Mouse (Mus musculus) erythroid progenitor cell, adult 5-6 weeks (primary cell): Measurements from ENCODE around the gene Riiad1. TPM values are rescaled to one million over a fixed set of nuclear protein-coding genes. Genes with fewer than 3 reads are reported as not detected.

Experiments used
- ATAC-seq: replicated peaks from 2 replicates; pipeline ENCODE4 v1.8.0; 2016; ENCODE audit warnings: moderate number of reproducible peaks, mild to moderate bottlenecking, moderate TSS enrichment, inconsistent platforms; ENCODE audit not compliant: poor library complexity, low FRiP score, severe bottlenecking
- total RNA-seq, 2 experiments: library from RNA; stranded (forward) in 1 of 2; stranded (reverse) in 1 of 2; fragments of 150-400 nt in 1 of 2; fragments of 186-747, 209-891 nt in 1 of 2; gene quantifications; 2 replicates each; pipeline versions ENCODE4 v1.2.3 to v1.2.4; 2015 to 2017; ENCODE audit warnings: low replicate concordance in 2 of 2

Riiad1 gene
- total RNA-seq, 2 experiments from 2014 or later: not detected

- no peak for ATAC-seq
Observed at GRCm38 (mm10) chr3:94465632-94466430, 14.3 kb downstream of the Riiad1 start.

- ATAC-seq: no peak
Observed at GRCm38 (mm10) chr3:94463926-94464578, 16.1 kb downstream of the Riiad1 start.

GRCm38 (mm10) chr3:94459834-94460233 lies 20.3 kb downstream of the Riiad1 start:
- no peak for ATAC-seq

GRCm38 (mm10) chr3:94457055-94457454 lies 23.1 kb downstream of the Riiad1 start:
- ATAC-seq: no peak

GRCm38 (mm10) chr3:94456529-94457000 lies 23.6 kb downstream of the Riiad1 start:
- ATAC-seq: peak; percentile 88

GRCm38 (mm10) chr3:94449377-94449776 lies 30.8 kb downstream of the Riiad1 start:
- no peak for ATAC-seq

- peak; percentile 64 for ATAC-seq
Observed at GRCm38 (mm10) chr3:94443597-94443964, 36.6 kb downstream of the Riiad1 start, which contains the start of gene Oaz3. Gene Oaz3, minus strand, starts transcription at chr3:94443915.

GRCm38 (mm10) chr3:94442951-94443596 lies 37.1 kb downstream of the Riiad1 start, which contains the start of gene Mrpl9:
Gene Mrpl9, plus strand, starts transcription at chr3:94443318.
- ATAC-seq: peak; percentile 98

GRCm38 (mm10) chr3:94441182-94441581 lies 39.0 kb downstream of the Riiad1 start:
- no peak for ATAC-seq

GRCm38 (mm10) chr3:94436420-94436819 lies 43.7 kb downstream of the Riiad1 start:
- no peak for ATAC-seq

GRCm38 (mm10) chr3:94434305-94434704 lies 45.8 kb downstream of the Riiad1 start:
- ATAC-seq: no peak

GRCm38 (mm10) chr3:94430980-94431379 lies 49.2 kb downstream of the Riiad1 start:
- no peak for ATAC-seq

Other genes starting within 250 kb of the Riiad1 start
- not detected in 2 replicates for gene Gm4778, start 216.3 kb downstream of the Riiad1 start, total RNA-seq (2015; ENCODE audit: low replicate concordance)
- not detected in 2 replicates for gene Gm4778, start 216.3 kb downstream of the Riiad1 start, total RNA-seq (2017; ENCODE audit: low replicate concordance)
- gene Them4, start 170.3 kb downstream of the Riiad1 start, total RNA-seq (2015; ENCODE audit: low replicate concordance): not detected in 2 replicates
- gene Them4, start 170.3 kb downstream of the Riiad1 start, total RNA-seq (2017; ENCODE audit: low replicate concordance): 0.90 TPM in 1 of 2 replicates, not detected in the other
- gene Them5, start 138.2 kb downstream of the Riiad1 start, total RNA-seq (2015; ENCODE audit: low replicate concordance): not detected in 2 replicates
- gene Them5, start 138.2 kb downstream of the Riiad1 start, total RNA-seq (2017; ENCODE audit: low replicate concordance): not detected in 2 replicates
- gene C2cd4d, start 117.9 kb downstream of the Riiad1 start, total RNA-seq (2015; ENCODE audit: low replicate concordance): not detected in 2 replicates
- gene C2cd4d, start 117.9 kb downstream of the Riiad1 start, total RNA-seq (2017; ENCODE audit: low replicate concordance): not detected in 2 replicates
- 2.2 TPM in 1 of 2 replicates, not detected in the other for gene Rorc, start 107.5 kb downstream of the Riiad1 start, total RNA-seq (2015; ENCODE audit: low replicate concordance)
- not detected in 2 replicates for gene Rorc, start 107.5 kb downstream of the Riiad1 start, total RNA-seq (2017; ENCODE audit: low replicate concordance)
- not detected in 2 replicates for gene Lingo4, start 81.8 kb downstream of the Riiad1 start, total RNA-seq (2015; ENCODE audit: low replicate concordance)
- not detected in 2 replicates for gene Lingo4, start 81.8 kb downstream of the Riiad1 start, total RNA-seq (2017; ENCODE audit: low replicate concordance)
- gene Tdrkh, start 67.1 kb downstream of the Riiad1 start, total RNA-seq (2015; ENCODE audit: low replicate concordance): 10.1 TPM in 1 of 2 replicates, not detected in the other
- gene Tdrkh, start 67.1 kb downstream of the Riiad1 start, total RNA-seq (2017; ENCODE audit: low replicate concordance): 0.51 TPM in 1 of 2 replicates, not detected in the other
- 15.5 and 19.5 TPM in 2 replicates for gene Mrpl9, start 37.0 kb downstream of the Riiad1 start, total RNA-seq (2015; ENCODE audit: low replicate concordance)
- 17.7 and 27.5 TPM in 2 replicates for gene Mrpl9, start 37.0 kb downstream of the Riiad1 start, total RNA-seq (2017; ENCODE audit: low replicate concordance)
- gene Oaz3, start 36.4 kb downstream of the Riiad1 start, total RNA-seq (2015; ENCODE audit: low replicate concordance): 0.84 TPM in 1 of 2 replicates, not detected in the other
- not detected in 2 replicates for gene Oaz3, start 36.4 kb downstream of the Riiad1 start, total RNA-seq (2017; ENCODE audit: low replicate concordance)
- gene Celf3, start 2.0 kb downstream of the Riiad1 start, total RNA-seq (2015; ENCODE audit: low replicate concordance): not detected in 2 replicates
- gene Celf3, start 2.0 kb downstream of the Riiad1 start, total RNA-seq (2017; ENCODE audit: low replicate concordance): not detected in 2 replicates
- 14.8 and 27.2 TPM in 2 replicates for gene Snx27, start 102.4 kb upstream of the Riiad1 start, total RNA-seq (2015; ENCODE audit: low replicate concordance)
- 10.0 and 11.8 TPM in 2 replicates for gene Snx27, start 102.4 kb upstream of the Riiad1 start, total RNA-seq (2017; ENCODE audit: low replicate concordance)
- gene Gm10972, start 162.8 kb upstream of the Riiad1 start, total RNA-seq (2015; ENCODE audit: low replicate concordance): not detected in 2 replicates
- gene Gm10972, start 162.8 kb upstream of the Riiad1 start, total RNA-seq (2017; ENCODE audit: low replicate concordance): not detected in 2 replicates
- gene Tuft1, start 178.5 kb upstream of the Riiad1 start, total RNA-seq (2015; ENCODE audit: low replicate concordance): 2.9 and 5.4 TPM in 2 replicates
- 2.4 and 12.6 TPM in 2 replicates for gene Tuft1, start 178.5 kb upstream of the Riiad1 start, total RNA-seq (2017; ENCODE audit: low replicate concordance)
- gene Selenbp2, start 213.2 kb upstream of the Riiad1 start, total RNA-seq (2015; ENCODE audit: low replicate concordance): not detected in 2 replicates
- not detected in 2 replicates for gene Selenbp2, start 213.2 kb upstream of the Riiad1 start, total RNA-seq (2017; ENCODE audit: low replicate concordance)